Comparison of ENCODE assay signal across 27 mouse cellular contexts in the genomic region with DNA sequence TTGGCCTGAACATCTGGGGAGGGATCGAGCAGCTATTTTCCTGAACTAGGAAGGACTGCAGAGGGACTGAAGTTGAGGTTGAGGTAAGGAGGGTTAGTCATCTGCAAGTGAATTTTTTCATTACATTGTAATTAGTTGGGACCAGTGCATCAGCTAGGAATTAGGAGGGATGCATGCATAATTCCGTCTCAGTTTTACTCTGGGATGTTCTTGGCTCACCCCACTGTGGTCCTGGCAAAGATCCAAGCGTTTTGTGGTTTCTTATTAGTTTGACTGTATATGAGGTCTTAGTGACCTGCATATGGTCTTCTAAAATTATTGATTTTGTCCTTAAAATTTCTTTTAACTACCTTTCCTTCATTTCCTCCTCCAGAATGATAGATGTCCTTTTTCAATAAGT.
DNase-seq lines count a peak whose midpoint lies in the region; ATAC-seq and TF ChIP-seq lines count a peak whose summit lies in the region.
"Had no signal": no experiment of that assay in that cellular context is flagged by ENCODE, and none has a peak within 500 bp of the region (broad histone marks: within the 10 kb centered on the region; RNA-seq: fewer than 3 reads in every experiment).

No protein-coding gene starts in this region.

- H3K4me2 ChIP-seq in hindbrain, embryonic 14.5 days (replicated peaks), result no peak overlapping the region
- H3K4me2 ChIP-seq: embryonic facial prominence, embryonic 12.5 days; hindbrain, embryonic 12.5 days; liver, embryonic 15.5 days; lung, embryonic 15.5 days; neural tube, embryonic 12.5 days had no signal

- peak; percentile 28 to 47 for DNase-seq in cerebellum, postnatal 10 days
- peak; percentile 26 for DNase-seq in kidney, postnatal 10 days
- no peak for DNase-seq in kidney, adult 18-20 months
- DNase-seq in lung, postnatal 10 days, result peak; percentile 12
- DNase-seq in lung, postnatal 4 days, result no peak
- no peak for DNase-seq in hindbrain, embryonic 14.5 days (ENCODE audit: low spot score)
- DNase-seq: adrenal gland, postnatal 14 days; cerebellum, adult 11-12 months; gastrocnemius, postnatal 10 days; kidney, postnatal 25 days; right cerebral cortex, postnatal 4 days; thymus, adult 2 months; thymus, postnatal 36 days had no signal

- no peak overlapping the region for H3K4me3 ChIP-seq in embryonic fibroblast, embryonic 13.5 days (ENCODE audit: insufficient read depth, low read length)
- no peak overlapping the region for H3K4me3 ChIP-seq in hindbrain, embryonic 14.5 days (replicated peaks; ENCODE audit: low read length)
- H3K4me3 ChIP-seq: embryonic facial prominence, embryonic 12.5 days; erythroblast, embryonic 14.5 days; hindbrain, embryonic 12.5 days; layer of hippocampus, adult 2 months; liver, embryonic 15.5 days; lung, embryonic 15.5 days; neural tube, embryonic 12.5 days had no signal

- no peak overlapping the region for H3K9ac ChIP-seq in hindbrain, embryonic 14.5 days
- H3K9ac ChIP-seq: embryonic facial prominence, embryonic 12.5 days; hindbrain, embryonic 12.5 days; liver, embryonic 15.5 days; lung, embryonic 15.5 days; neural tube, embryonic 12.5 days had no signal

- no peaks in the 10 kb centered on the region for H3K27me3 ChIP-seq in hindbrain, embryonic 14.5 days (ENCODE audit: control insufficient read depth, insufficient read depth, low read length)
- H3K27me3 ChIP-seq: embryonic facial prominence, embryonic 12.5 days; hindbrain, embryonic 12.5 days; liver, embryonic 15.5 days; lung, embryonic 15.5 days; neural tube, embryonic 12.5 days had no signal

- 0 out of 2 replicates have a peak overlapping the region, but pooled peaks have one; percentile 70 for H3K27ac ChIP-seq in embryonic fibroblast, embryonic 13.5 days (ENCODE audit: insufficient read depth, low read length)
- H3K27ac ChIP-seq in hindbrain, embryonic 14.5 days, result no peak overlapping the region
- H3K27ac ChIP-seq: embryonic facial prominence, embryonic 12.5 days; hindbrain, embryonic 12.5 days; layer of hippocampus, adult 2 months; liver, embryonic 15.5 days; lung, embryonic 15.5 days; macrophage; neural tube, embryonic 12.5 days had no signal

- no peaks in the 10 kb centered on the region for H3K36me3 ChIP-seq in hindbrain, embryonic 14.5 days (replicated peaks; ENCODE audit: control insufficient read depth, insufficient read depth)
- H3K36me3 ChIP-seq: embryonic facial prominence, embryonic 12.5 days; hindbrain, embryonic 12.5 days; liver, embryonic 15.5 days; lung, embryonic 15.5 days; neural tube, embryonic 12.5 days had no signal

- 79% methylated on average over 3 of the region's 3 CpGs for WGBS in hindbrain, embryonic 14.5 days

- no peak for ATAC-seq in cerebellum, adult (ENCODE audit: insufficient number of reproducible peaks, low FRiP score, low TSS enrichment)
- ATAC-seq in hindbrain, embryonic 14.5 days (ENCODE audit: low FRiP score), result no peak
- ATAC-seq: activated CD4-positive, CD25-positive, alpha-beta regulatory T cell, adult 4 months; CD4-positive, CD25-positive, alpha-beta regulatory T cell, adult 4 months; intestine, embryonic 16.5 days; midbrain, embryonic 16.5 days had no signal

- H3K9me3 ChIP-seq in hindbrain, embryonic 14.5 days (ENCODE audit: control insufficient read depth, low read length), result no peaks in the 10 kb centered on the region
- H3K9me3 ChIP-seq: embryonic facial prominence, embryonic 12.5 days; hindbrain, embryonic 12.5 days; liver, embryonic 15.5 days; lung, embryonic 15.5 days; neural tube, embryonic 12.5 days had no signal

- H3K4me1 ChIP-seq in embryonic fibroblast, embryonic 13.5 days (ENCODE audit: control insufficient read depth, insufficient read depth, low read length), result peaks cover 9% of the 10 kb centered on the region
- H3K4me1 ChIP-seq in hindbrain, embryonic 14.5 days (replicated peaks; ENCODE audit: control insufficient read depth, insufficient read depth, low read length), result no peaks in the 10 kb centered on the region
- H3K4me1 ChIP-seq: embryonic facial prominence, embryonic 12.5 days; hindbrain, embryonic 12.5 days; liver, embryonic 15.5 days; lung, embryonic 15.5 days; neural tube, embryonic 12.5 days had no signal

- no peak for TF ChIP-seq CTCF in embryonic fibroblast, embryonic 13.5 days (IDR thresholded peaks at IDR 0.05; ENCODE audit: borderline replicate concordance, insufficient read depth, low read length)

- no peak for TF ChIP-seq POLR2A in embryonic fibroblast, embryonic 13.5 days (IDR thresholded peaks at IDR 0.05; ENCODE audit: low read depth, low read length)

Comparison
In these comparisons a context has a peak if more than half of its experiments do, and no peak if none do; other contexts are left out.
1. DNase-seq: peak in cerebellum, postnatal 10 days (2 of 2), kidney, postnatal 10 days (single experiment) and lung, postnatal 10 days (single experiment); none in kidney, adult 18-20 months (single experiment), lung, postnatal 4 days (0 of 2) and hindbrain, embryonic 14.5 days (single experiment).